Mouse (Mus musculus): ENCODE results near the gene Slc50a1. TPM values are rescaled to one million over a fixed set of nuclear protein-coding genes. Genes with fewer than 3 reads are reported as not detected.

Slc50a1 gene
- total and polyA plus RNA-seq, 3 experiments = 41.8 to 56.0 (median 50.9) TPM

- dilution Hi-C loops (cut with MboI; ENCODE audit: extremely low pct_ligation_motif_present, extremely low pct_unique_long_range_greater_than_20kb, low sequenced_read_pairs) (no loop called here), in situ Hi-C loops (cut with MboI; ENCODE audit: low pct_ligation_motif_present, low pct_unique_long_range_greater_than_20kb, low sequenced_read_pairs) (loop anchor here (5.0 kb wide), 1 partner anchor 50 kb away; the partner anchor contains the start of genes Krtcap2 and Trim46)
- TF ChIP-seq JUND (conservative IDR thresholded peaks at IDR 0.05; ENCODE audit: low read depth, low read length) (no peak), BHLHE40 (IDR thresholded peaks at IDR 0.05; ENCODE audit: low read depth, low read length) (no peak), TCF12 (IDR thresholded peaks at IDR 0.05; ENCODE audit: low read depth, low read length) (no peak), MEF2A (IDR thresholded peaks at IDR 0.05; ENCODE audit: borderline replicate concordance, low read depth, low read length) (no peak), E2F4 (IDR thresholded peaks at IDR 0.05; ENCODE audit: insufficient replicate concordance, low read depth, low read length) (no peak), SMC3 (IDR thresholded peaks at IDR 0.05; ENCODE audit: low read depth, low read length) (no peak), ZMIZ1 (IDR thresholded peaks at IDR 0.05; ENCODE audit: low read depth, low read length) (no peak), NELFE (IDR thresholded peaks at IDR 0.05; ENCODE audit: low read depth, low read length) (no peak), CHD1 (IDR thresholded peaks at IDR 0.05; ENCODE audit: low read depth, low read length) (no peak), NRF1 (IDR thresholded peaks at IDR 0.05; ENCODE audit: low read depth, low read length) (no peak), MAZ (IDR thresholded peaks at IDR 0.05; ENCODE audit: low read depth, low read length) (no peak), RAD21 (IDR thresholded peaks at IDR 0.05; ENCODE audit: low read depth, low read length) (no peak), MYC (IDR thresholded peaks at IDR 0.05; ENCODE audit: low read depth, low read length) (no peak), IRF4 (IDR thresholded peaks at IDR 0.05; ENCODE audit: low read depth, low read length) (no peak)
- no peaks in the 10 kb centered on the region for H3K9me3 ChIP-seq (replicated peaks; ENCODE audit: low read length)
- H3K27ac ChIP-seq (ENCODE audit: insufficient read depth, low read depth) = no peak overlapping the region
- H3K9ac ChIP-seq (ENCODE audit: insufficient read depth, low read depth) = no peak overlapping the region
- peaks cover 7 to 31% of the 10 kb centered on the region in 2 experiments for H3K4me1 ChIP-seq (ENCODE audit: control insufficient read depth in 1 of 2, insufficient read depth in 2 of 2)
- no peak overlapping the region for H3K4me2 ChIP-seq (ENCODE audit: insufficient read depth, low read depth, poor library complexity, severe bottlenecking)
- H3K79me2 ChIP-seq (replicated peaks; ENCODE audit: control insufficient read depth, extremely low read depth, insufficient read depth, poor library complexity, severe bottlenecking) = no peaks in the 10 kb centered on the region
- H3K4me3 ChIP-seq (replicated peaks in 1 of 3; ENCODE audit: low read depth in 2 of 3, low read length in 2 of 3, poor library complexity in 1 of 3) = peak overlapping the region in 1 of 3 experiments; percentile 37
- H3K36me3 ChIP-seq (replicated peaks in 1 of 2; ENCODE audit: control insufficient read depth in 1 of 2, insufficient read depth in 1 of 2, low read length in 1 of 2) = no peaks in the 10 kb centered on the region
- DNase-seq (ENCODE audit: extremely low read depth) = no peak
- no peaks in the 10 kb centered on the region for H3K27me3 ChIP-seq (replicated peaks)
These were observed 26.5 kb upstream of the Slc50a1 start for GRCm38 (mm10) chr3:89296761-89297396.

- Histone ChIP-seq H3K9me3 (replicated peaks; ENCODE audit: low read length) (no peaks in the 10 kb centered on the region), H3K9ac (ENCODE audit: insufficient read depth, low read depth) (no peak overlapping the region), H3K4me2 (ENCODE audit: insufficient read depth, low read depth, poor library complexity, severe bottlenecking) (no peak overlapping the region), H3K36me3 (replicated peaks in 1 of 2; ENCODE audit: control insufficient read depth in 1 of 2, insufficient read depth in 1 of 2, low read length in 1 of 2) (no peaks in the 10 kb centered on the region), H3K27me3 (replicated peaks) (no peaks in the 10 kb centered on the region), H3K27ac (ENCODE audit: insufficient read depth, low read depth) (no peak overlapping the region), H3K4me1 (ENCODE audit: control insufficient read depth in 1 of 2, insufficient read depth in 2 of 2) (peaks cover 7 to 31% of the 10 kb centered on the region in 2 experiments), H3K79me2 (replicated peaks; ENCODE audit: control insufficient read depth, extremely low read depth, insufficient read depth, poor library complexity, severe bottlenecking) (no peaks in the 10 kb centered on the region), H3K4me3 (replicated peaks in 1 of 3; ENCODE audit: low read depth in 2 of 3, low read length in 2 of 3, poor library complexity in 1 of 3) (no peak overlapping the region)
- in situ Hi-C loops (cut with MboI; ENCODE audit: low pct_ligation_motif_present, low pct_unique_long_range_greater_than_20kb, low sequenced_read_pairs) (loop anchor here (5.0 kb wide), 1 partner anchor 48 kb away; the partner anchor contains the start of genes Krtcap2 and Trim46), dilution Hi-C loops (cut with MboI; ENCODE audit: extremely low pct_ligation_motif_present, extremely low pct_unique_long_range_greater_than_20kb, low sequenced_read_pairs) (no loop called here)
- TF ChIP-seq MAZ (IDR thresholded peaks at IDR 0.05; ENCODE audit: low read depth, low read length) = no peak
- TF ChIP-seq BHLHE40 (IDR thresholded peaks at IDR 0.05; ENCODE audit: low read depth, low read length) = peak; percentile 63
- no peak for TF ChIP-seq TCF12 (IDR thresholded peaks at IDR 0.05; ENCODE audit: low read depth, low read length)
- no peak for DNase-seq (ENCODE audit: extremely low read depth)
These were observed 25.4 kb upstream of the Slc50a1 start for GRCm38 (mm10) chr3:89295685-89296230.

All from CH12.LX (cell line).